Mouse (Mus musculus) embryonic facial prominence, embryonic 11.5 days (tissue): ENCODE results near the gene Dynlt1b. TPM values are rescaled to one million over a fixed set of nuclear protein-coding genes. Genes with fewer than 3 reads are reported as not detected.
"Not testable (repeated sequence)": the region's sequence is repeated elsewhere in the genome, so short reads cannot be mapped to it uniquely, and the experiment has no call there.

ENCODE experiments used
- ATAC-seq: fragments of 200-750 bp; cut with Nextera tagmentation; replicated peaks from 2 replicates; pipeline ENCODE4 v1.8.0; 2017; ENCODE audit warnings: low read depth; ENCODE audit not compliant: insufficient number of reproducible peaks, low FRiP score, low TSS enrichment
- DNase-seq: peaks from one replicate; pipeline ENCODE4 v3.0.0-alpha.2; 2015; ENCODE audit warnings: low spot score
- H3K27ac ChIP-seq: fragments of 300-500 bp; sonication (generic); replicated peaks from 2 replicates; pipeline ENCODE4 v1.5.1; 2014; ENCODE audit warnings: mild to moderate bottlenecking, low read depth, low read length, control low read depth
- H3K27me3 ChIP-seq: fragments of 300-500 bp; sonication (generic); 2 replicates; pipeline ENCODE4 v1.6.1; 2014; ENCODE audit warnings: mild to moderate bottlenecking, low read length, moderate library complexity, mixed read lengths; ENCODE audit not compliant: control insufficient read depth, insufficient read depth
- H3K36me3 ChIP-seq: fragments of 300-500 bp; sonication (generic); replicated peaks from 2 replicates; pipeline ENCODE4 v1.6.1; 2014; ENCODE audit warnings: low read depth, mild to moderate bottlenecking, low read length, moderate library complexity, mixed read lengths; ENCODE audit not compliant: control insufficient read depth, insufficient read depth
- H3K4me1 ChIP-seq: fragments of 300-500 bp; sonication (generic); 2 replicates; pipeline ENCODE4 v1.6.1; 2014; ENCODE audit warnings: low read length, mixed read lengths; ENCODE audit not compliant: control insufficient read depth, insufficient read depth
- H3K4me2 ChIP-seq: fragments of 300-500 bp; sonication (generic); 2 replicates; pipeline ENCODE4 v1.6.1; 2014; ENCODE audit warnings: low read depth, mild to moderate bottlenecking, control low read depth, low read length, moderate library complexity
- H3K4me3 ChIP-seq: fragments of 300-500 bp; sonication (generic); 2 replicates; pipeline ENCODE4 v1.5.1; 2014; ENCODE audit warnings: low read depth, low read length, control low read depth
- H3K9ac ChIP-seq: fragments of 300-500 bp; sonication (generic); replicated peaks from 2 replicates; pipeline ENCODE4 v1.6.1; 2014; ENCODE audit warnings: mild to moderate bottlenecking, control low read depth, low read length
- H3K9me3 ChIP-seq: fragments of 300-500 bp; sonication (generic); replicated peaks from 2 replicates; pipeline ENCODE4 v1.6.1; 2016; ENCODE audit warnings: mild to moderate bottlenecking, low read length, inconsistent platforms, mixed read lengths; ENCODE audit not compliant: control insufficient read depth
- WGBS: fragments of 180-500 bp; shearing (Covaris S2); extraction: QIAGEN DNeasy Blood & Tissue Kit; methylation state at CpG from one replicate; pipeline ENCODE4 v1.1.7; 2014; 5-methylcytosine and 5-hydroxymethylcytosine counted together
- polyA plus RNA-seq: library from polyadenylated mRNA; unstranded; fragments of >200 nt; fragmentation: Nextera tagmentation; extraction: Ambion mirVana; gene quantifications from 2 replicates; pipeline ENCODE4 v1.2.1, GENCODE M21; 2014

The Dynlt1b gene
- polyA plus RNA-seq, 1 experiment from 2014 or later, result 546 TPM

- ATAC-seq, DNase-seq, H3K4me3 ChIP-seq, H3K4me2 ChIP-seq, H3K27ac ChIP-seq, H3K4me1 ChIP-seq, H3K27me3 ChIP-seq, H3K9me3 ChIP-seq, H3K36me3 ChIP-seq, H3K9ac ChIP-seq: not testable (repeated sequence)
- 42% methylated on average over 4 of the region's 7 CpGs for WGBS
These were observed 12.8 kb upstream of the Dynlt1b start for GRCm38 (mm10) chr17:6417118-6417517.

DNA sequence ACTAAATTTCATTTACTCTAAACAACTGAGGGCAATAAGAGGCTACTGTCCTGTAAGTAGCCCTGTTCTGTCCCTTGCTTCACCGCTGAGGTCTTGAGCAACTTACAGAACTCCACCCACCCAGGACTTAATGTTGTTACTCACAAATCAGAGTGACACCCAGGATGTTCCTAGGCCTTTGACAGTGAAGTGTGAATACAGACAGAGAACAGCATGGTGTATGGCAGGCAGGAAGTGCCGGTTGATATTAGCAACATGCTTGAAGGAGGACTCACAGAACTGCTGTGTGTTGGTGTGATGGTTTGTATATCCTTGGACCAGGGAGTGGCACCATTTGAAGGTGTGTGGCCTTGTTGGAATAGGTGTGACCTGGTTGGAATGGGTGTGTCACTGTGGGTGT is 9.4 kb upstream of the Dynlt1b start:
- H3K36me3 ChIP-seq, H3K4me3 ChIP-seq, H3K9ac ChIP-seq, H3K27ac ChIP-seq, DNase-seq, H3K27me3 ChIP-seq, ATAC-seq, H3K9me3 ChIP-seq, H3K4me1 ChIP-seq, H3K4me2 ChIP-seq: not testable (repeated sequence)
- 85% methylated on average over 1 of the region's 2 CpGs for WGBS

DNA sequence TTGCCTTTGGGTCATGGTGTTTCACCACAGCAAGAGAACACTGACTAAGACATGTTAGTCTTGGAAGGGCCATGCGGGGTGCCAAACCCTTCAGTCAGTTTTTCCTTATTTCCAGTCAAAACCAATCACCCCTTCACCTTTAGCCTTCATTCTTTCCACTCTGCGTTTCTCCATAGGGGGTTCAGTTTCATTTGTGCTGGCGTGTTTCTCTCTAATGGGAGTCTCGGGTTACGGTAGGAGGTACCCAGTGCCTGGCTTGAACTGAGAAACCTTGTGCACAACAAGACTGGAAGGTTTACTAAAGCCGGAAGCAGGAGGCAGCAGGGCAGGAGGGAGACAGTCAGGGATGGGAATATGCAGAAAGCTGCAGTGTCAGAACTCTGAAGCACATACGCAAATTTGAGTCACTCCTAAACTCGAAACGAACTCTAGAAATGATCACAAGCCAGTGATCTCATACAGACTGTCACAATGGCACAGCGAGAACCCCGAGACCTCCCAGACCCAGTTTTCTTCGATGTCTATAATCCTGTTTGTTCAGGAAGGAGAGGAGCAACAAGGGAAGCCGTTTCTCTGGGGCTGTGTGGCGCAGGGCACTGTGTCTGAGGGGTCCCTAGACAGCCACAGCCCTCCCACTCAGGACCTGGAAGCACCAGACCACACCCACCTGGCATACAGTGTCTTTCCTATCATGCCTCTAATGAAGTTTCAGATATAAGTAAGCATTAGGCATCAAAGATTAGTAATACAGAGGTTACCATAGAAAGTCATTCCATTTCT is 8.2 kb upstream of the Dynlt1b start:
- H3K9ac ChIP-seq, H3K9me3 ChIP-seq, H3K36me3 ChIP-seq, H3K4me1 ChIP-seq, H3K27me3 ChIP-seq, H3K27ac ChIP-seq, H3K4me3 ChIP-seq, H3K4me2 ChIP-seq: not testable (repeated sequence)
- 43% methylated on average over 10 of the region's 14 CpGs for whole genome bisulfite sequencing
- peak; percentile 51 for ATAC-seq
- DNase-seq, result peak; percentile 31

- DNase-seq, H3K27me3 ChIP-seq, H3K9me3 ChIP-seq, H3K4me2 ChIP-seq, H3K4me3 ChIP-seq, ATAC-seq, H3K27ac ChIP-seq, H3K9ac ChIP-seq, H3K4me1 ChIP-seq, H3K36me3 ChIP-seq: not testable (repeated sequence)
- WGBS, result 64% methylated on average over 2 of the region's 2 CpGs
These were observed 7.5 kb upstream of the Dynlt1b start for GRCm38 (mm10) chr17:6422370-6422769.

DNA sequence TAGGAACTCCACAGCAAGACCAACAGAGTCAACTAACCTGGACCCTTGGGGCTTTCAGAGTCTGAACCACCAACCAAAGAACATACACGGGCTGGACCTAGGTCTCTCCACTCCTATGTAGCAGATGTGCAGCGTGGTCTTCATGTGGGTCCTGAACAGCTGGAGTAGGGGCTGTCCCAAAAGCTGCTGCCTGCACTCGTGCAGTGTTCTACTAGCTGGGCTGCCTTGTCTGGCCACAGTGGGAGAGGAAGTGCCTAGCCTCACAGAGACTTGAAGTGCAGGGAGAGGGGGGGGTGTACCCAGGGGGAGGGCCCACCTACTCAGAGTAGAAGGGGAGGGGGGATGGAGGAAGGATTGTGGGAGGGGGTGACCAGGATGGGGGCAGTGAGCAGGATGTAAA is 7.1 kb upstream of the Dynlt1b start:
- H3K4me2 ChIP-seq, H3K9ac ChIP-seq, H3K27me3 ChIP-seq, H3K4me3 ChIP-seq, H3K36me3 ChIP-seq, ATAC-seq, H3K9me3 ChIP-seq, H3K27ac ChIP-seq, DNase-seq, H3K4me1 ChIP-seq: not testable (repeated sequence)
- WGBS, result 51% methylated on average over 3 of the region's 3 CpGs

GRCm38 (mm10) chr17:6424294-6424980 is 5.5 kb upstream of the Dynlt1b start:
- ATAC-seq, result 0 out of 2 replicates have a peak, but pooled peaks have one; percentile 35
- peak; percentile 2 for DNase-seq
- not testable (repeated sequence) for H3K4me2 ChIP-seq, H3K4me3 ChIP-seq, H3K9ac ChIP-seq, H3K27me3 ChIP-seq, H3K27ac ChIP-seq, H3K4me1 ChIP-seq, H3K9me3 ChIP-seq, H3K36me3 ChIP-seq
- 67% methylated on average over 12 of the region's 12 CpGs for WGBS

DNA sequence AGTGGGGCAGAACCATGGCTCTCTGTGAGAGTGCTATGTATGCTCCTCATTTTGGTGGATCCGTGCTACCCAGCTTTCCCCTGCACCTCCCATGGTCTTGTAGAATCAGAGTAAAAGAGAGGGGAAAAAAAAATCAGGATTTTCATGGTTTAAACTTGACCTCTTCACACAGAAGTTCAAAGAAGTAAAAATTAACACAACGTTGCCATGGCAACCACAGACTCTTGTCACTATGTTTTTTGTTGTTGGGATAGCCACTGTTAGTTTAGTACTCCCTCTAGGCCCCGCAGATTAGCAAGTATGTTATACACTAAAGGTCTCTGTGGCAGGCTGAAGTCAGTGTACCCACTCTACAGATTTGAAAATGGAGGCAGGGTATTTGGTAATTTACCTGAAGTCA is 4.6 kb upstream of the Dynlt1b start:
- 83% methylated on average over 2 of the region's 3 CpGs for WGBS
- not testable (repeated sequence) for H3K9ac ChIP-seq, H3K9me3 ChIP-seq, ATAC-seq, H3K4me1 ChIP-seq, H3K27ac ChIP-seq, H3K4me2 ChIP-seq, H3K27me3 ChIP-seq, H3K36me3 ChIP-seq, H3K4me3 ChIP-seq
- DNase-seq, result peak; percentile 38

DNA sequence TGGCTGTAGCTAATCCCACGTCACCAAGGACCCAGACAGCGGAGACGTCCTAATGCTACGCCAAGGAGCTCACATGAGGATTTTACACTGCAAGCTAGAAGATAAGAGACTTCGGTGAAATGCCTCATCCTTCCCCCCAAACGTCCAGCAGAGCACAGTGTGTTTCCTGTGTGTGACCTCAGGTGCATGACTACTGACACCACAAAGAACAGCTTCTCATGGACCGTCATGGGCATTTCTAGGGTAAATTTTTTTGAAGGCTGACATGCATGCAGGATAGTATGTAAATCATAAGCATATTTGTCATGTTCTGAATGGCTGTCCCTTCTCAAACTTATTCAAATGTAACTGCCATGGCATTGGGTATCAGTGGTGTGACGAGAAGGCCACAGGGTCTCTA is 3.0 kb upstream of the Dynlt1b start:
- not testable (repeated sequence) for H3K36me3 ChIP-seq, H3K27ac ChIP-seq, H3K4me1 ChIP-seq, H3K27me3 ChIP-seq, ATAC-seq, H3K4me2 ChIP-seq, H3K4me3 ChIP-seq, H3K9me3 ChIP-seq, DNase-seq, H3K9ac ChIP-seq
- WGBS, result 73% methylated on average over 3 of the region's 8 CpGs
